Mouse (Mus musculus): ENCODE results near the gene Dclk1.

Dclk1 gene

DNA sequence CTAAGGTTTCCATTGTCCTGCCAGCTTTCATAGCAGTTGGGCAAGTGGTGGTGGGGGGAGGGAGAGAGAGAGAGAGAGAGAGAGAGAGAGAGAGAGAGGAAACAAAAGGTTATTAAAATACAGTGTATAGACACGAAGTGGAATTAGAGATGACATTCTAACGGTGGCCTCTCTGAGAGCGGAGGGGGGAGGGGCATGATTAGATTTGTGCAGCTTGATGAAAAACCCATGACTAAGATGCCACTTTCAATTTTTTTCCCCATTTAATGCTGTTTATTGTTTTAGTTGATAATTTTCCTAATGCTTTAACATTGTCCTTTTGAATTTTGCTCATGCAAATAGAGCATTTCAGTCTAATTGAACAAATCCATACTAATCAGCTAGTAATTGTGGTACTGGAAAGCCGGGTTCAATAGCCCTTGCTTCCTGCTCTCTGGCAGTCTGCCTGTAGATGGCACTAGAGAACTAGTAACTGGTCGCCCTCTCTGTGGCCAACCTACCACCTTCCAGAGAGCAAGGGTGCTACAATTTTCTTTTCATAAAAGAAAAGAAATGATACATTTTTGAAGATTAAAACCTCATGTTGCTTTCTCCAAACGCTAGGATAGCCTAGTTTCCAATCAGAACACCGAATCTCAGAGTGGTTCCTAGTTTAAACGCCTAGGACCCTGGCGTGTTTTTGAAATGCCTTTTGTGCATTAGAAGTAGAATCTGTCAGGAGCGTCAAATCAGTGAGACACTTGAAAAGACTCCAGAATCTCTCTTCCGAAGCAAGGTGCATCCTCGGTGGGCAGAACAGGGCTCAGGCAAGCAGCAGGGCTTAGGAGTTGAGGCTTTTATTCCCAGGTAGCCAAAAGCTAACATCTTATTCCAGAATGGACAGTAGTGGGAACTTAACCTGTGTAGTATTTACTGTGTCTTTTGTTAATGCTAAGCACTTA, 278.3 kb downstream of the Dclk1 start:
- peak; percentile 48 for DNase-seq

DNA sequence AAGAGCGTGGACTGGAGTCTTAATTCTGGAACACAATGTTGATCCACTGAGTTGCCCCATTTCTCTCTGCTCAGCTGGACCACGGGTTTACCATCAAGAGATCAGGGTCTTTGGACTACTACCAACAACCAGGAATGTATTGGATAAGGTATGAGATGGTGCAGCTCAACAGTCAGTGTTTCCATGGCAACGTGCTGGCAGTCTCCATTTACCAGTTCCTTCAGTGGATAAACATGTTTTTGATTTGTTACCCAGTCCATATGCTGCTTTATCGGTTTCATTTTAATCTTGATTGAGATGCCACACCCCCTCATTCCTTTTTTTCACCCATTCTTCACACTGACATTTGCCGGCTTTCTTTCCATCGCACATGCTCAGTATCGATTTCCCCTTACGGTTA, 279.6 kb downstream of the Dclk1 start:
- no peak for DNase-seq

DNA sequence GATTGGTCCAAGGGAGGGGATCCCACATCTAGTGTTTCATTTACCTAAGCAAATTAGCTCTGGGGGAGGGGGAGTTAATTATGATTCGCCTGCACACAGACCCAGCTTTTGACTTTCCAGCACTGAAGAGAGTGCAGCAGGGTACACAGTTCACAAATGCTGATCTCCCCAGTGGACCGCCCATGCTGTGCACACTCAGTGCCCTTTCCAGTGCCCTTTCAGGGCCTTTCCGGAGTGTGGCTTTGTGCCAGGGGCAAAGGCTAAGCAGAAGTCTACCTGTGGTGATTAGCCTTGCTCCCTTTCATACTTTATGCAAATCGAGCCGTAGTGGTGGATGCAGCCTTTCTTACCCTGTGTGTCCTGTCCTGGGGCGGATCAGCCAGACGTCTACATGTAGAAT, 281.1 kb downstream of the Dclk1 start:
- DNase-seq = no peak

DNA sequence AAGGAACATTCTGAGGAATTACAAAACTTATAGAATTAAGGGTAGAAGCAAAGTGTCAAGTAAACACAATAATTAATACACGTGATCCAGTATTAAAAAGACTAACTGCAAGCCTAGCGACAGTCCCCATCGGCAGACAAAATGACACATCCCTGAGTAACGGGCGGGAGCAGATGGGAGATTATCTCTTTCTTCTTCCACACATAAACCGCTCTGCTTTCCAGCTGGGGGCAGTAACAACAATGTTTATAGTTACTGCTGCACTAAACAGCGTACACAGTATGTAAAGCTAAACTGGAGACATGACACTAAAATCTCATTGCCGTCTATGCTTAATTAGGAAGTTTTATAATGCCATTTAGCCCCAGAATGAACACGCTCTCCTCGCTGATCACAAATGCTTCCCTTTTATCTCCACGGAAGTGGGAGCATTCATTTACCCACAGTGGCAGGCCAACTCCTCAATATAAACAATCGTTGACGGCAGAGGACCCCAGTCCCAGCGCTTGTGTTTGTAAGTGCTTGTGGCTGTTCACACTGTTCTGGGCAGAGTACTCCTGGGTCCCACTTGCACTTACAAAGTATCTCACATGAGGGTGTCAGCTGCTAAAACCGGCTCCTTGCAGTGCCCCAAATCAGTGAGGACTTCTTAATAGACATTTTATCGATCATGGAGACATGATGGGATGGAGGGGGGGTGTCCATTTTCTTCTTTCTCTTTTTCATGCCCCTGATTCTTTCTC, 281.7 kb downstream of the Dclk1 start:
- DNase-seq = no peak

DNA sequence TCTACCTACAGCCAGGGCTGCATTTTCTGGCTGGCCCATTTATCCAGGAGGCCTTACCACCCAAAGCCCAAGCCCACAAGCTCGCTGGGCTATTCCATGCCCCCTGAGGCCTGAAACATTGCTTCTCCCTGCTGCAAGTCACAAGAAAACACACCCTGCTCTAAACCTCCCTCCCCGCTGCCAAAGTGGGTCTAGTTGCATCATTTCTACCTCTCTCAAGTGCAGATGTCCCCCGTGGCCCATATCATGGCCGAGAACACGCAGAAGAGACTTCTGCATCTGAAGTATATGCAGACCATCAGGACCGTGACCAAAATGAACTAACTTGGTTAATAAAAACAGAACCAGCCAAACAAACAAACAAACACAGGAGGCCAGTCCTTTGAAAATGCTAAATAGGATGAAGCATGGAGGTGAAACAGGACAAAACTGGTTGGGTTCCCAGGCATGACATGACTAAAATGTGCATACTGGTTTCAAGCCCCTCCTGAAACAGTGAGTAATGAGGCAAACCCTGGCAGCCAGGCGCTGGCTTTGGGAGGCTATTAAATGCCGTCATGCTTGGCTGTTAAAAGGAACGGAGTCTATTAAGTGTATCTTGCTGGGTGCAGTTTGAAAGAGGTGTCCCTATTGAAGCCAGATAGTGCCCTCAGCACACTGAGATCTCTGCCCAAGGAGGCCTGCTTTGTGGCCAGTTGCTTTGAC, 282.5 kb downstream of the Dclk1 start:
- no peak for DNase-seq

DNA sequence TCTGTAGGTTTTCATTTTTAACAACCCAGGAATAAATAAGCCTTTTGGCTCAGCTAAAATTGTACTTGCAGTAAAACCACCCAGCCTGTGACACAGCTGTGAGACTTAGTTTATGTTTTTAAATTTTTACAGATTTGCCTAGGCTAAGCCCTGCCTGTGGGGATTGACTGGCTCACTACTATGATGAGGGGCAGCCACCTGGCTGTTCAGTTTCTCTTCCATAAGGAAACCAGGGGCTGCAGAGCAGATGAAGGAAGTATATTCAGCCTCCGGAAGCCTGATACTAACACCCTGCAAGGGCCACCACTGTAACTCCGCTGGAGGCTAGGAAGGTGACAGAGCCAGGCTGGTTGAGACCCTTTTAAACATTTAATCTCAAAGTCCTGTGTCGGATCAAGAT, 284.3 kb downstream of the Dclk1 start:
- no peak for DNase-seq

DNA sequence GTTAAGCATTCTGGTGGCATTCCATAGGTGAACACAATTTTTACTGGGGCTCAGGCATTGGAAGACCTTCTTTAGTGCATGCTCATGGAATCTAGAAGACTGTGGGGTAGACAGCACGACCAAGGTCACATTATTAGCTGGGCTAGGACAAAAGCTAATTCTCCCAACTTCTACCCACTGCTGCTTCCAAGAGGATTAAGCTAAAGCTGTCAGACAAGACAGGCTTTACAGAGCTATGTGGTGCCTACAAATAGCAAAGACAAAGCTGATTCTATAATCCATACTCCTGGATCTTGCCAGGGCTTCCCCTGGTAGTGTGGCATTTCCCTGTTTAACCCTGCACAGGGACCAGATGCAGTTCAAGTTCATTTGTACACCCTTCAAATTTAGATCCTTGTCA, 285.4 kb downstream of the Dclk1 start:
- DNase-seq = no peak

DNA sequence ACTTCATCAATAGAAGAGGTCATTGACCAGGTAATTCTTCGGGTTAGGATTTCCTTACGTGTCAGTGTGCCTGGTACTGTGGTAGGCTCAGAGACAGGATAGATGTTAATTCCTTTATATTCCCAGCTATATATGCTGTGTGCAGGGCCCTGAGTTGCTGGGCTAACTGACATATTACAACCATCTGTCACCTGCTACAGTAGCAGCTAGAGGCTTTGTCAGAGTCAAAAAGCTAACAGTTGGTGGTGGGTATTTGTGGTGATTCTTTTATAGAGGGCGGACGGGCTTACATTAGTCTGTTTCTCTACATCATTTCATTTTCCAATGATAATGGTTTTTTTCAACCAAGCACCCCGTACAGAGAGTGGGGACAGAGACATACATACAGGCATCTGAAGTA, 285.8 kb downstream of the Dclk1 start:
- no peak for DNase-seq

DNA sequence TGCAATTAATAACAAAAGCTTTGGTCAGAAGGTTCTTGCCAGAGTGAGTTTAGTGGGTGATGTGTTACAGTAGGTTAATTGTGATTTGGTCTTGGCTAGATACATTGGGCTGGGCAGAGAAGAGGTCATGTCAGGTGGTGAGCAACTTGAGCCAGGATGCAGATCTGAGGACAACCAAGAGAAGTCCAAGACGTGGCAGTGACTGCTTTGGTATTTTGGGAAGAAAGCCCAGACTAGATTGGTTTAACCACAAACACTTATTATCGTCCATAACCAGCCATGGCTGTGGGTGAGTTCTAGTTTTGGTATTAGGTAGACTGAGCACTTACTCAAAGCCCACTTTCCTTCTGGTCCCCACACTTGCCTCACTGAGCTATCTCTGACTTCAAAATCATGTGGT, 287.2 kb downstream of the Dclk1 start:
- no peak for DNase-seq

DNA sequence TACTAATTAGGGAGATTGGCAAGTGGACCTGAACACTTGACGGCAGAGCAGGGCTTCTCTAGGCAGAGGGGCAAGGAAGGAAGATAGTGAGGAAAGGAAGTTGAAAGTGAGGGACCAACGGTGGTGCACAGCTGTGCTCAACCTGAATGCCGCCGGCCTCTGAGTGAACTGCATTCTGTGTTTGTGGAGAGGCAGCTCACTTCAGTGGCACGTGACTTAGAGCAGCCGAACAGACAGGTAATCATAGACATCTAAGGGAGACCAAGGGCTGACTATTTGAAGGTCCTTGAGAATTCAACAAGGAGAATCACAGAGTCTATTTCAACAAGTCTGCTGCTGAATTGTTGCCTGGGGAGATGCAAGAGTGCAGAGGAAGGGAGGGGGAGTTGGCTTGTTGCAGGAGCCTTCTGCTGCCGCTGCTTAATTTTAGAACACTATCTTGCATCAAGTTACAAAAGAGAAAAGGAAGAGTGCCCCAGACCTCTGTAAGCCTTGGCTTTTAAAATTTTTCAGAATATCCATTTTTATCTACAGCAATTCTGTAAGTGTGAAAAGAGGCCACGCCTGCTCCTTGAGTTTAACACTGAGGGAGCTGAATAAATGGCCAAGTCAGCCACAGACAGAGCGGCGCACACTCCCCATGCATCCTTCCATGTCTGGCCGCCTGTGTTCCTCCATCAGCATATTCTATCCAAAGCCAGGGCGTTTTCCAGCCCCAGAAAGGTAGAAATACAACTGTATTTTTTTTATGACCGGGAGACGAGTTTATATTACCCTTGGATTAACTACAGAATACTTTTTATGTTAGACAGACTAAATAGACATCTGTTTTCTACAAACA, 289.3 kb downstream of the Dclk1 start:
- DNase-seq = no peak

DNA sequence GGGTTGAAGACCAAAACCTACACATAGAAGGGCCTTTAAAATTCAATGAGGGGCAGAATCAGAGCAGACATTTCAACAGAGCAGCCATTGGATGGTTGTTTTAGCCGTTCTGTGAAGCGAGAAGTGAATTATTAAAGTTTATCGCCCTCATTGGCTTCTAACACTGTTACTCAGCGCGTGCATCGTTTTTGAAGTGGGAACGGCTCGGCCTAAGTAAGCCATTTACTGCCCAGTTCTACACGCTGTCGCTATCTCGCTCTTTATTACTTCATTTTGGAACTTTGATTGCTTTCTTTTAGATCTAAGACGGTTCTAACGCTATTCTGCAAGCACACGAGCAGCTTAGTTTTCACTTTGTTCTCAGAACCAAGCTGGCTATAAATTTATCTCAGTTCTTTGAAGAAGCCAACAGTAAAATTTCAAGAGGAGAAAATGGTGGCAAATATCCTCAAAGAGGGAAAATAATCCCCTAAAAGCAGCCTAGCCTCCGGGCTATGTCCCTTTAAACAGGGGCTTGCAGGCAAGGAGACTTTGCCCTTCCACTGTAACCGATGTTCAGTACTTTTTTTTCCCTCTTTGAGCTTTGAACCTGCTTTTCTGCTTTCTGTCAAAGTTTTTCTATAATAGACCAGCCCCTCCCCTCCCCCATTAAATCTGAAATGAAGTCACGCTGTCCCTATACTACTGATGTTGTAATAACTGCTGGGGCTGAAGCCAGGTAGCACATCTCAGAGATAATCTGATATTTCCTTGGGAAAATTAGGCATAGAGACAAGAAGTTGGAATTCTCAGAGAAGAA, 290.2 kb downstream of the Dclk1 start:
- no peak for DNase-seq

DNA sequence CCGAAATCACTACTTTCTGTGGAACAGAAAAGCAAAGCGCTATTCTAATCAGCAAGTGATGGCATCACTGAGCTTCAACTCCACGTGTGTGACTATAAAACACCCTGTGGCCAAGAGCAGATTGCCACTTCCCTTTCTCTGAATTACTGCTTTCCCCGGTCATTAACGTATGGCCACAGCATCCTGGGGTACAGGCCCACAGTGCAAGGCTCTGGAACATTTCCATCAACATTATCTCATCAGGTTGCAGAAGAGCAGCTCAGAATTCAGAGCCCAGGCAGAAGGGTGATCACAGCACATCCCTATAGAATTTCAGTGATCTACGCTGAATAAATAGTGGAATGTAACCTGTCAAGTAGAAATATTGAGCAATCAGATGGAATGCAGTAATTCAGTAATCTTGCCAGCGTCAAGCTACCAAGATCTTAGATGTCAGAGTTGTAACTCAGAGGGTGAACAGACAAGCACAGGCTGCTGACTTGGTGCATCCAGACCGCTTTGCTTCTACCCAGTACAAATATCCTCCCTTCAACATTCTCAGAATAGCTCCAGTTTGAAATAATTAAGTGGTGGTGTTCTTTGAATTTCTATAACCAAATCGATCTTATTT, 293.5 kb downstream of the Dclk1 start:
- DNase-seq = no peak

DNA sequence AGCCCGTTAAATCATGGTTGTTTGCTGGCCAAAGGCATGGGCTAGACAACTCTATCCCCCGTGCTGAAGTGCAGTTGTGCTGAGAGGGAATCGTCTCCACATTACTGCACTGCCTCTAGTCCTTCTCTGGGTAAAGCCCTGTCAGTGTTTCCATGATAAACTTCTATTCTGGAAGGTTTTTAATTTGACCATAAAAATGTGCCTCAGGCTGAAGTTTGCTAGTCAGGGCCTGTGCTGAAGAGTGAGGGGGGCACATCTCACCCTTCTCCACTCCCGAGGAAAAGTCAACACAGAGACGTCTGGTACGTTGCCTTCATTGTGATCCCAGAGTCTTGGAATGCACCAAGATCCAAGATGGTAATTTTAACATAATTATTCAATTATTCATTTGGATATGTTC, 294.7 kb downstream of the Dclk1 start:
- DNase-seq = no peak

DNA sequence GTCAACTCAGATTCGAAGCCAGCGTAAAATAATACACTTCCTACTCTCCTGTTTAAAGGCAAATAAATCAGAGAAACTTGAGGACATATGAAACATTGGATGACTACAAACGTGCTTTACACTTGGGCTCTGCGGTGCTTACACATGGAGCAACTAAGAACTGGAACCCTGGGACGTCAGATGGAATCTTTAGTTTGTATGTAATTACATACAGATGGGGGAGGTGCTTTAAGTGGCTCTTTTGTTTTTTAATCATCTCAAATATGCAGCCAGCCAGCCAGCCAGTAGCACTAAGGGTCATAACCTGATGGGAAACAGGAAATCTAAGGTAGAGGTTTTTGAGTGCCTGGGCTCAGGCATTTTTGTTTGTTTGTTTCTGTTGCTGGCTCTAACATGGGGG, 295.6 kb downstream of the Dclk1 start:
- no peak for DNase-seq

DNA sequence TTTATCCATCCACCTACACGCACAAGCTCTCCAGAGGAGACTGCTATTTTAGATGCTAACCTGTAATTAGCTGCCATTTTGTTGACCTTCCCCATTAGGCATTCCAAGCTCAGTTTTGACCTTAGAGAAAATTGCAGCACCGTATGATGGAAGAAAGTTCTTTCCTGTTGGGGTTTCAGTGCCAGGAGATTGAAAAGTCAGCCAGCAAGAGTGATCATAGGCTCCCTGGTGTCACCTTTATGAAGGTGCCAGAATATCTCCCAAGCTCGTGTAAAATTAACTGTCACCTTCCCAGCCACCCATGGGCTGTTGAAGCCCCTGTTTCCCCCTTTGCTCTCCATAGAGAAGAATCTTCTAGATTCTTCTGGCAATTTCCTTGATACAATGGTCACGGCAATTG, 297.2 kb downstream of the Dclk1 start:
- no peak for DNase-seq

DNA sequence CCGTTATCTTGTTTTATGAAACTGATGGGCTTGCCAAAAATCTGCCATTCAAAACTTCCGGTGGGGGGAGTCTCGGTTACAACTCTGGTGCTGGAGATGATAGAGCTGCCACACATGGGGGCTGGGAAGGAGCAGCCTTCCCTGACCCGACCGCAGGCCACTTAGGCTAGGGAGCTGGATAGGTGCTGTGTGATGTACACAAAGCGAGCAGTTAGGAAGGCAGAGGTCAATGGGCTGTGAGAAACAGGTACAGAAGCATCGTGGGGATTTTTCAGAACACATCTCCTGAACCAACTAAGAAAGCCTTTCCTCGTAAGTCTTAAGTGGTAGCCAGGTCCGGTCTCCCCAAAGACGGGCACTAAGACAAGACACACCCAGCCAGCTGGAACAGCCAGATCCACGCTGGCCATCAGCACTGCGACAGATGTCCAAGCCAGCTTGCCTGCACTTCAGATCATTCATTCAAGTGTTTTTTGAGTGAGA, 297.7 kb downstream of the Dclk1 start:
- peak; percentile 49 for DNase-seq

DNA sequence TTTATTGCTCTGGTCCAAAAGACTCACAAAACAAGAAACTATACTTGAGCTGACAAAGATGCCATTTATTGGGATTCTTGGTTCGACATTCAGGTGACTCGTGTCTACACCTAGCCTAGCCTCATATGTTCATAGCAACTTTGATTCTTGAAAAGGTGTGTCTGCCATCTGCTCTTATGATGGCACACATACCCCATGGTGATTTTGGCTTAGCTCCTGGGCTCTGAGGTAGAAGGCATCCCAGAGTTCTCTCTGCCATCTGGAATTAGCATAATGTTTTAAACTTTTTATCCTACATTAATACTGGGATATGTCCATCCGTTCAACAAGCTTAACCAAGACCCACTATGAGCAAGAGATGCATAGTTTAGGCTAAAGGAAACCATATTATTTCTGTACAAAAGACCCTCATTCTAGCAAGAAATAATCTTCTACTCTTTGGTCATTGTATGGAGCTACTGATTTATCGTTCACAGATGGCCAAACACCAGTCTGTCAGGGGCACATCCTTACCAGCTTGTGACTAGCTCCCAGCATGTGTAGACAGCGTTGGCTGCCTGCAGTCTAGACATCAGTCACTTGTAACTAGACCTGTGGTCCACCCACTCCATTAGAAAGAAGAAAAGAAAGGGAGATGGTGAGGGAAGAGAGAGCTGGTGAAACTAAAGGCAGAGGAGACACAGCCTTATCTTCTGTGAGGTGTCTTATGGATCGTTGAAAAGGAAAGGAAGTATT, 298.4 kb downstream of the Dclk1 start:
- DNase-seq = no peak

DNA sequence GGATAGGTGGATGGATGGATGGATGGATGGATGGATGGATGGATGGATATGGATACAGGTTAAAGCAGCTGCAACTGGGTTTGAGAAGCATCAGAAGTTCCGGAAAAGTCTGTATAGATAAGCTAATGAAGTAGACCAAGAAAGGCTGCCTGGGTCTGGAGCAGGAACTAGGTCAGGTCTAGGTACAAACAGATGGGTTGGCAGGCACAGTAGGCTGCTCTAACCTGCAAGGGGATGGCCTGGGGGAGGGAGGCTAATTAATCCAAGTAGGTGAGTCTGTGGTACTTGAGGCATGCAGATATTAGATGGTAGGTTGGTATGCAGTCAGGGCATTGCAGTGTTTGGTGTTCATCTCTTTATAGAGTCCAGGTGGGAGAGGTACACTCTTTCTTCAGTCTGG, 299.6 kb downstream of the Dclk1 start:
- DNase-seq = no peak

DNA sequence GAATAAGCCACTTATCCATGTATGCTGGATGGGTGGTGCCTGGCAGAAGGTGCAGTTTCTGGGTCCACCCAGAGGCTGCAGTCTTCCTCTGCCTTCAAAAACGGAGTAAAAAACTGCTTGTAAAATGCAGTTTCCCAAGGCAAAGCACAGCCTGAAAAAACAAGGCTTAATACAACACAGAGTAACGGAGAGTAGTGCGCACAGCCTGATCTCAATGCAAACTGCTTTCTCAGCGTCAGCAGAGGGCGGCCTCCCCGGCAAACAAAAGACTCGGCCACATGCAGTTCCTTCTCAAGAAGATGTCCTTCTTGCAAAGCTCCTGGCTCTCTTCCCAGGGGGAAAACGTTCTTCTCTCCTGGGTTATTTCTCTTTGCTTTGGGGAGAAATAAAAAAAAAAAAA, 300.1 kb downstream of the Dclk1 start:
- peak; percentile 61 for DNase-seq

DNA sequence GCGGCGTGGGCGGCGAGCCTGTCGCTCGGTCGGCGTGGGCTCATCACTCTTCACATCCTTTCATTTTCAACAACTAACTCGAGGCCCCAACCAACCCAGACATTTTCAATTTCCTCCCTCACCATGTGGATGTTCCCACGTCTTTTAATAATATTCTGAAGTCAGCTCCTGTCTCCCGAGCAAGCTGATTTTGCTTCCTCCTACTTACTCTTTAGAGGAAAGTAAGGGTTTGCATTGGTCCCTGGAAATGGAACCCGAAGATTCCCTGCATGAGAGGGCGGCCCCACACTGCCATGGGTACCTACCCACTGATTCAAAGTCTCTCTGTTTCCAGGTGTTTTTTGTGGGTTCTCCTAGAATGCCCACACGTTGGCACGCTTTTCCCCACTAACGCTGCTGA, 300.8 kb downstream of the Dclk1 start:
- peak; percentile 57 for DNase-seq

Measured in right cerebral cortex, postnatal 25 days (tissue).